Mouse (Mus musculus) cerebellum, postnatal 36 days (tissue): ENCODE measurements at regions not wholly inside any gene's neighbourhood (a gene's known extent, or its start where the extent isn't known, plus 50 kb on each side); places are given as distances from the start of the nearest gene placed in this dataset.

ENCODE experiments used
- DNase-seq, 2 experiments: peaks; one replicate each; pipeline ENCODE4 v3.0.0; 2021 to 2022; ENCODE audit warnings: mixed read lengths in 2 of 2

GRCm38 (mm10) chr14:71103955-71104354 lies 504.3 kb upstream of the Fam160b2 start:
- DNase-seq, result no peak

- DNase-seq, result no peak
These were observed 496.2 kb upstream of the Fam160b2 start for GRCm38 (mm10) chr14:71095661-71096422.

GRCm38 (mm10) chr14:71092626-71093326 lies 493.1 kb upstream of the Fam160b2 start:
- peak; percentile 57 to 60 for DNase-seq

GRCm38 (mm10) chr14:71085721-71086120 lies 486.1 kb upstream of the Fam160b2 start:
- no peak for DNase-seq

- DNase-seq, result no peak
These were observed 482.7 kb upstream of the Fam160b2 start for GRCm38 (mm10) chr14:71082327-71082726.

GRCm38 (mm10) chr14:71075671-71076070 lies 476.0 kb upstream of the Fam160b2 start:
- no peak for DNase-seq

- no peak for DNase-seq
These were observed 474.4 kb upstream of the Fam160b2 start for GRCm38 (mm10) chr14:71074019-71074418.

GRCm38 (mm10) chr14:71065669-71066068 lies 466.0 kb upstream of the Fam160b2 start:
- DNase-seq, result no peak

GRCm38 (mm10) chr14:71056601-71057000 lies 457.0 kb upstream of the Fam160b2 start:
- no peak for DNase-seq

- no peak for DNase-seq
These were observed 455.8 kb upstream of the Fam160b2 start for GRCm38 (mm10) chr14:71055480-71055879.

GRCm38 (mm10) chr14:71053788-71054641 lies 454.4 kb upstream of the Fam160b2 start:
- DNase-seq, result no peak

- DNase-seq, result no peak
These were observed 447.5 kb upstream of the Fam160b2 start for GRCm38 (mm10) chr14:71047096-71047495.

- peak in 1 of 2 experiments; percentile 7 for DNase-seq
These were observed 444.5 kb upstream of the Fam160b2 start for GRCm38 (mm10) chr14:71043879-71044770.

- DNase-seq, result no peak
These were observed 437.0 kb upstream of the Fam160b2 start for GRCm38 (mm10) chr14:71036620-71037019.

GRCm38 (mm10) chr14:71033586-71033985 lies 434.0 kb upstream of the Fam160b2 start:
- DNase-seq, result no peak

GRCm38 (mm10) chr14:71030164-71030880 lies 430.7 kb upstream of the Fam160b2 start:
- no peak for DNase-seq
